29 mouse cellular contexts compared by ENCODE assay signal in the genomic region with DNA sequence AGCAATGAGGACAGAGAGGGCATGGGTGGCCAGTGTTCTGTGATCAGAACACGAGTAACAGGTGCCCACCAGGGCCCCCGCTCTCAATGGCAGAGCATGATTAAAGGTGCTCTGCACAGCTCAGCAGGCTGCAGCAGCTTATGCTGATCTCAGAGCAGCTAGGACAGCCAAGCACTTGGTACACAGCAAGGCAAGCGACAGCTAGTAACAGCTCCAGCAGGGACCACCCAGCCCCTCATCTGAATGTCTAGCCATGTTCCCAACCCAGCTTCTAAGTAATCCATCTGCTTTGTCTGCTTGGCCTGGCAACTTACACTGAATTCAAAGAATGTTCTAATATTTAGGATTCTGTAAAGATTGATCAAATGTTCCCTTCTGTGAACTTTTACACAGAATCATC. TPM values are rescaled to one million over a fixed set of nuclear protein-coding genes. Genes with fewer than 3 reads are reported as not detected.
DNase-seq lines count a peak whose midpoint lies in the region; ATAC-seq and TF ChIP-seq lines count a peak whose summit lies in the region.
"Had no signal": no experiment of that assay in that cellular context is flagged by ENCODE, and none has a peak within 500 bp of the region (broad histone marks: within the 10 kb centered on the region; RNA-seq: fewer than 3 reads in every experiment).

No protein-coding gene starts in this region.

- H3K4me2 ChIP-seq in forebrain, embryonic 15.5 days (replicated peaks): no peak overlapping the region
- H3K4me2 ChIP-seq in forebrain, embryonic 12.5 days: no peak overlapping the region
- H3K4me2 ChIP-seq in hindbrain, embryonic 15.5 days: no peak overlapping the region
- H3K4me2 ChIP-seq: embryonic facial prominence, embryonic 12.5 days; embryonic facial prominence, embryonic 15.5 days; heart, embryonic 13.5 days; hindbrain, embryonic 12.5 days; intestine, embryonic 15.5 days had no signal

- no peaks in the 10 kb centered on the region for H3K36me3 ChIP-seq in forebrain, embryonic 15.5 days
- peaks cover 10% of the 10 kb centered on the region; the same call in 1 of the 2 replicates for H3K36me3 ChIP-seq in forebrain, embryonic 12.5 days (replicated peaks)
- peaks cover 6% of the 10 kb centered on the region for H3K36me3 ChIP-seq in hindbrain, embryonic 15.5 days
- peaks cover 5% of the 10 kb centered on the region; the same call in 1 of the 2 replicates for H3K36me3 ChIP-seq in hindbrain, embryonic 10.5 days
- H3K36me3 ChIP-seq: embryonic facial prominence, embryonic 15.5 days; intestine, embryonic 15.5 days had no signal

- TF ChIP-seq POLR2A in brain, embryonic 14.5 days (IDR thresholded peaks at IDR 0.05; ENCODE audit: borderline replicate concordance, extremely low read depth, insufficient read depth, insufficient read length, poor library complexity, severe bottlenecking): no peak

- no peak for DNase-seq in hindbrain, embryonic 10.5 days (ENCODE audit: low spot score)
- no peak for DNase-seq in layer of hippocampus, adult 2 months (ENCODE audit: low spot score in 2 of 2)
- no peak for DNase-seq in layer of hippocampus, adult 11-12 months (ENCODE audit: low spot score)
- peak; percentile 37 for DNase-seq in brain, embryonic 14.5 days (ENCODE audit: low read depth)
- DNase-seq: adrenal gland, postnatal 10 days; adrenal gland, postnatal 36 days; B cell, adult 2 months; cerebellum, adult 11 months; cerebellum, adult 2 months; cerebellum, adult 9-11 months; cerebellum, postnatal 25 days; gastrocnemius, postnatal 10 days; gastrocnemius, postnatal 36 days; heart, adult 2 months; heart, postnatal 14 days; heart, postnatal 4 days; kidney, adult 18-20 months had no signal

- no peaks in the 10 kb centered on the region for H3K9me3 ChIP-seq in forebrain, embryonic 15.5 days
- H3K9me3 ChIP-seq in forebrain, embryonic 12.5 days: no peaks in the 10 kb centered on the region
- no peaks in the 10 kb centered on the region for H3K9me3 ChIP-seq in hindbrain, embryonic 15.5 days
- no peaks in the 10 kb centered on the region for H3K9me3 ChIP-seq in hindbrain, embryonic 10.5 days
- H3K9me3 ChIP-seq: embryonic facial prominence, embryonic 12.5 days; embryonic facial prominence, embryonic 15.5 days; G1E; heart, embryonic 10.5 days; heart, embryonic 13.5 days; hindbrain, embryonic 12.5 days; intestine, embryonic 15.5 days had no signal

- 65% methylated on average over 3 of the region's 3 CpGs for WGBS in forebrain, embryonic 15.5 days
- WGBS in forebrain, embryonic 12.5 days: 85% methylated on average over 3 of the region's 3 CpGs
- 76% methylated on average over 3 of the region's 3 CpGs for WGBS in hindbrain, embryonic 15.5 days
- whole genome bisulfite sequencing in hindbrain, embryonic 10.5 days: 90% methylated on average over 3 of the region's 3 CpGs

- ATAC-seq in forebrain, embryonic 15.5 days (replicated peaks): 0 out of 2 replicates have a peak, but pooled peaks have one; percentile 42
- ATAC-seq in forebrain, embryonic 12.5 days (ENCODE audit: low FRiP score): no peak
- ATAC-seq in hindbrain, embryonic 15.5 days (ENCODE audit: low FRiP score, low read depth): 0 out of 2 replicates have a peak, but pooled peaks have one; percentile 55
- ATAC-seq: intestine, embryonic 15.5 days; Patski had no signal

- H3K27ac ChIP-seq in forebrain, embryonic 15.5 days (replicated peaks): no peak overlapping the region
- H3K27ac ChIP-seq in forebrain, embryonic 12.5 days: no peak overlapping the region
- H3K27ac ChIP-seq in hindbrain, embryonic 15.5 days (replicated peaks): no peak overlapping the region
- H3K27ac ChIP-seq in hindbrain, embryonic 10.5 days: no peak overlapping the region
- peak overlapping the region; percentile 85 for H3K27ac ChIP-seq in layer of hippocampus, adult 2 months
- H3K27ac ChIP-seq: embryonic facial prominence, embryonic 12.5 days; embryonic facial prominence, embryonic 15.5 days; heart, adult 2 months; heart, embryonic 10.5 days; heart, embryonic 13.5 days; hindbrain, embryonic 12.5 days; intestine, embryonic 15.5 days had no signal

- no peak for TF ChIP-seq CTCF in layer of hippocampus, adult 2 months (conservative IDR thresholded peaks at IDR 0.05)
- no peak for TF ChIP-seq CTCF in brain, embryonic 14.5 days (IDR thresholded peaks at IDR 0.05; ENCODE audit: borderline replicate concordance, extremely low read depth, insufficient read depth, insufficient read length)

- H3K27me3 ChIP-seq in forebrain, embryonic 15.5 days: no peaks in the 10 kb centered on the region
- H3K27me3 ChIP-seq in forebrain, embryonic 12.5 days: no peaks in the 10 kb centered on the region
- no peaks in the 10 kb centered on the region for H3K27me3 ChIP-seq in hindbrain, embryonic 15.5 days
- H3K27me3 ChIP-seq in hindbrain, embryonic 10.5 days (ENCODE audit: insufficient read depth, poor library complexity, severe bottlenecking): no peaks in the 10 kb centered on the region
- H3K27me3 ChIP-seq: CH12.LX; embryonic facial prominence, embryonic 12.5 days; embryonic facial prominence, embryonic 15.5 days; heart, embryonic 13.5 days; hindbrain, embryonic 12.5 days; intestine, embryonic 15.5 days; Patski had no signal

- 0 out of 2 replicates have a peak, but pooled peaks cover 7% of the 10 kb centered on the region for H3K4me1 ChIP-seq in forebrain, embryonic 15.5 days
- H3K4me1 ChIP-seq in forebrain, embryonic 12.5 days: 0 out of 2 replicates have a peak, but pooled peaks cover 9% of the 10 kb centered on the region
- 0 out of 2 replicates have a peak, but pooled peaks cover 4% of the 10 kb centered on the region for H3K4me1 ChIP-seq in hindbrain, embryonic 15.5 days (replicated peaks)
- H3K4me1 ChIP-seq in hindbrain, embryonic 10.5 days (replicated peaks): no peaks in the 10 kb centered on the region; the same call in 1 of the 2 replicates
- H3K4me1 ChIP-seq: embryonic facial prominence, embryonic 12.5 days; embryonic facial prominence, embryonic 15.5 days; heart, embryonic 13.5 days; intestine, embryonic 15.5 days had no signal

- H3K4me3 ChIP-seq in forebrain, embryonic 15.5 days: no peak overlapping the region
- no peak overlapping the region for H3K4me3 ChIP-seq in forebrain, embryonic 12.5 days (replicated peaks)
- H3K4me3 ChIP-seq in hindbrain, embryonic 15.5 days: no peak overlapping the region
- H3K4me3 ChIP-seq in hindbrain, embryonic 10.5 days: no peak overlapping the region
- H3K4me3 ChIP-seq in layer of hippocampus, adult 2 months: no peak overlapping the region
- H3K4me3 ChIP-seq: embryonic facial prominence, embryonic 12.5 days; embryonic facial prominence, embryonic 15.5 days; heart, adult 2 months; heart, embryonic 10.5 days; heart, embryonic 13.5 days; hindbrain, embryonic 12.5 days; intestine, embryonic 15.5 days had no signal

- H3K9ac ChIP-seq in forebrain, embryonic 15.5 days (replicated peaks): no peak overlapping the region
- no peak overlapping the region for H3K9ac ChIP-seq in forebrain, embryonic 12.5 days
- no peak overlapping the region for H3K9ac ChIP-seq in hindbrain, embryonic 15.5 days
- H3K9ac ChIP-seq: embryonic facial prominence, embryonic 12.5 days; embryonic facial prominence, embryonic 15.5 days; heart, embryonic 13.5 days; hindbrain, embryonic 12.5 days; intestine, embryonic 15.5 days had no signal

RNA-seq across cellular contexts. Expression of gene Zdhhc23, which starts 15.8 kb away (rescaled TPM):
- 3.0 and 3.2 TPM in 2 replicates for polyA plus RNA-seq in forebrain, embryonic 15.5 days (2015; fragmentation: Nextera tagmentation; extraction: Ambion mirVana)
- polyA plus RNA-seq in forebrain, embryonic 12.5 days (2016; fragmentation: Nextera tagmentation; extraction: Ambion mirVana): 0.62 and 0.66 TPM in 2 replicates
- 3.6 and 3.8 TPM in 2 replicates for polyA plus RNA-seq in hindbrain, embryonic 15.5 days (2015; fragmentation: Nextera tagmentation; extraction: Ambion mirVana)
- 0.25 and 0.32 TPM in 2 replicates for polyA plus RNA-seq in hindbrain, embryonic 10.5 days (2016; fragmentation: Nextera tagmentation; extraction: Ambion mirVana)
- total RNA-seq in layer of hippocampus, adult 2 months (2021): 10 to 100 TPM; 43.4 to 49.1 TPM
- 2.5 and 3.6 TPM in 2 replicates for polyA plus RNA-seq in brain, embryonic 14.5 days (2012; rRNA removed)

RNA-seq across cellular contexts. Expression of gene Qtrt2, which starts 37.2 kb away (rescaled TPM):
- polyA plus RNA-seq in forebrain, embryonic 15.5 days (2015; fragmentation: Nextera tagmentation; extraction: Ambion mirVana): 25.1 and 26.7 TPM in 2 replicates
- 34.7 and 35.6 TPM in 2 replicates for polyA plus RNA-seq in forebrain, embryonic 12.5 days (2016; fragmentation: Nextera tagmentation; extraction: Ambion mirVana)
- 16.6 and 19.5 TPM in 2 replicates for polyA plus RNA-seq in hindbrain, embryonic 15.5 days (2015; fragmentation: Nextera tagmentation; extraction: Ambion mirVana)
- 25.1 and 31.5 TPM in 2 replicates for polyA plus RNA-seq in hindbrain, embryonic 10.5 days (2016; fragmentation: Nextera tagmentation; extraction: Ambion mirVana)
- total RNA-seq in layer of hippocampus, adult 2 months (2021): 10 to 100 TPM; 38.8 to 40.7 TPM
- 39.0 and 51.1 TPM in 2 replicates for polyA plus RNA-seq in brain, embryonic 14.5 days (2012; rRNA removed)
